Mouse (Mus musculus) liver, embryonic 16.5 days (tissue): ENCODE data around the gene Thg1l. TPM values are rescaled to one million over a fixed set of nuclear protein-coding genes. Genes with fewer than 3 reads are reported as not detected.

Experiments
- ATAC-seq: fragments of 200-750 bp; cut with Nextera tagmentation; 2 replicates; pipeline ENCODE4 v1.8.0; 2017; ENCODE audit warnings: low read depth, mild to moderate bottlenecking, moderate number of reproducible peaks, moderate library complexity
- H3K27ac ChIP-seq: fragments of 300-500 bp; sonication (generic); 2 replicates; pipeline ENCODE4 v1.5.1; 2014; ENCODE audit warnings: mild to moderate bottlenecking, low read length
- H3K27me3 ChIP-seq: fragments of 300-500 bp; sonication (generic); 2 replicates; pipeline ENCODE4 v1.6.1; 2014; ENCODE audit warnings: low read depth, low read length, mixed read lengths; ENCODE audit not compliant: control insufficient read depth, insufficient read depth
- H3K36me3 ChIP-seq: fragments of 300-500 bp; sonication (generic); 2 replicates; pipeline ENCODE4 v1.6.1; 2014; ENCODE audit warnings: mild to moderate bottlenecking; ENCODE audit not compliant: control insufficient read depth, insufficient read depth
- H3K4me1 ChIP-seq: fragments of 300-500 bp; sonication (generic); 2 replicates; pipeline ENCODE4 v1.6.1; 2014; ENCODE audit warnings: low read depth, low read length, mixed read lengths; ENCODE audit not compliant: control insufficient read depth
- H3K4me2 ChIP-seq: fragments of 300-500 bp; sonication (generic); 2 replicates; pipeline ENCODE4 v1.6.1; 2014; ENCODE audit warnings: low read depth, low read length, mixed read lengths
- H3K4me3 ChIP-seq: fragments of 300-500 bp; sonication (generic); 2 replicates; pipeline ENCODE4 v1.5.1; 2014; ENCODE audit warnings: low read depth, mild to moderate bottlenecking, low read length
- H3K9ac ChIP-seq: fragments of 300-500 bp; sonication (generic); 2 replicates; pipeline ENCODE4 v1.6.1; 2014; ENCODE audit warnings: low read depth, low read length
- H3K9me3 ChIP-seq: fragments of 300-500 bp; sonication (generic); replicated peaks from 2 replicates; pipeline ENCODE4 v1.6.1; 2016; ENCODE audit warnings: low read length; ENCODE audit not compliant: control insufficient read depth
- WGBS: fragments of 180-500 bp; shearing (Covaris S2); extraction: QIAGEN DNeasy Blood & Tissue Kit; methylation state at CpG from one replicate; pipeline ENCODE4 v1.1.7; 2014; ENCODE audit not compliant: insufficient replicate concordance; 5-methylcytosine and 5-hydroxymethylcytosine counted together
- polyA plus RNA-seq: library from polyadenylated mRNA; unstranded; fragments of >200 nt; fragmentation: Nextera tagmentation; extraction: Ambion mirVana; gene quantifications from 2 replicates; pipeline ENCODE4 v1.2.1, GENCODE M21; 2015

Thg1l gene
- polyA plus RNA-seq, 1 experiment from 2014 or later: 4.0 TPM

DNA sequence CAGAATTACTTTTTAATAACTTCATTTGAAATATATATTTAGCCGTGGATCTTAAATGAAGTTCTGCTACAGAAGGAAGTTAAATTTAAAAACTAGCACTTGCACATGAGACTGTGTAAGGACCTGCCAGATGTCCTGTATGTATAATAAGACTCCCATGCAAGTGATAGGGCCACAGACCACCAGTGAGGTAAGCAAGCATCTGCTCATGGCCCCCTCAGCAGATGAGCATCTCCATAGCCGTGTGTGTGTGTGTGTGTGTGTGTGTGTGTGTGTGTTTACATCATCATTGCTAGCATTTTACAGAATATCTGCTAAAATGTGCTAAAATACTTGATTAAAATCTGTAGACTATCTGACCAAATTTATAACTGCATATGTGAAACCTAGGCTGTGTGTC lies 57.9 kb downstream of the Thg1l start:
- 68% methylated on average over 2 of the region's 2 CpGs for WGBS
- Histone ChIP-seq H3K27ac (no peak overlapping the region), H3K9ac (no peak overlapping the region), H3K4me3 (no peak overlapping the region), H3K27me3 (no peaks in the 10 kb centered on the region), H3K4me1 (no peaks in the 10 kb centered on the region; the same call in 1 of the 2 replicates), H3K4me2 (no peak overlapping the region), H3K9me3 (no peaks in the 10 kb centered on the region), H3K36me3 (peaks cover 47% of the 10 kb centered on the region)
- ATAC-seq: no peak

Other genes with a start within 250 kb of the Thg1l start
- gene Clint1, start 103.4 kb downstream of the Thg1l start, polyA plus RNA-seq: 52.2 and 52.8 TPM in 2 replicates
- 1.4 and 1.7 TPM in 2 replicates for gene Lsm11, start 10.6 kb downstream of the Thg1l start, polyA plus RNA-seq
- gene Sox30, start 24.8 kb upstream of the Thg1l start, polyA plus RNA-seq: not detected in 2 replicates
- gene Gm12166, start 96.8 kb upstream of the Thg1l start, polyA plus RNA-seq: 2.9 and 4.1 TPM in 2 replicates
- gene Adam19, start 100.5 kb upstream of the Thg1l start, polyA plus RNA-seq: 0.92 and 1.4 TPM in 2 replicates
- gene Nipal4, start 211.0 kb upstream of the Thg1l start, polyA plus RNA-seq: 0.04 and 0.07 TPM in 2 replicates